Mouse (Mus musculus): ENCODE results near the gene Hist1h2ag.

DNA sequence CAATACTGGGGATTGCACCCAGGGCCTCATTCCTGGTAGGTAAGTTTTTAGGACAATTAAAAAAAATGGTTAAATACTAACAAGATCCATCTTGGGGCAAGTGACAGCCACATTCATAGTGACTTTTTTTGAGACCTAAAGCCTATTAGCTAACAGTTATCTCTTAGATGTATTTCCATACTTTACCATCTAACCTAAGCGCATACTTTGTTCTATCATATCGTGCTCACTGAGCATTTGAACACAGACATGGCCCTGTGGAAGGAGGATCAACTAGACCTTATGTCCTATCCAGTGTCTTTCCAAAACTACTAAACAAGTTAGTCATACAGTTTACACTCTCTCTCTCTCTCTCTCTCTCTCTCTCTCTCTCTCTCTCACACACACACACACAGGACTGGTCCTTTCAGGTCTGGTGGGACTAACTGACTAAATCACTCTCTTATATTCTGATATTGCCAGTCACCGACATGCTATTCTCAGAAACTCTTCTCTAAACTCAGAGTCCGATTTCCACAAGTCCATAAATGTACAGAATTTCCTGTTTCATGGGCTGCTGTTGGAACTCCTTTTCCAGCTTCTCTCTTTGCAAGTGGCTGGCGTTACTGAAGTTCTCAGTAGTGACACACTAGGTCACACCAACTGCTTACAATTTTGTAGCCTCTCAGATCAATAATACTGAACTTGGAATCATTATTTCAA, 8.9 kb downstream of the Hist1h2ag start:
- TF ChIP-seq POLR2A (IDR thresholded peaks at IDR 0.05; ENCODE audit: extremely low read depth, insufficient read depth, low read length) (no peak), CTCF (IDR thresholded peaks at IDR 0.05; ENCODE audit: extremely low read depth, insufficient read depth, low read length) (no peak)

Measured in cortical plate, adult 2 months (tissue).